Mouse (Mus musculus): ENCODE results near the gene Optc.

The Optc gene

DNA sequence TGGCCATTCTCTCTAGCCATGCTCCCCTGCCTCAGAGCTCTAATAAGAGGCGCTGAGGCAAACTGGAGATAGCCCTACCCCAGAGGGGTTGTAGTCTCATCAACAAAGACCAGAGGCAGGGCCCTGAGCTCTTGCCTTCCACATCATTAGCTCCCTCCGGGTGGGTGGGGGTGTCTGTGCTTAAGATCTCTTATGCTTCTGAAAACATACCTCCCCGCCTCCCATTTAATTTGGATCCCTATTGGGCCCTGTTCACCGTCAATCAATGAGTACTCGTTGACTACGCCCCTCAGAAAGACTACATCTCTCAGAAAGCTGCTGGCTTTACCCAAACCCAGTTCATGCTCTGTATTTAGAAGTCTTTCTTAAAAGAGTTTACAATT is 10.3 kb upstream of the Optc start:
- no peak for DNase-seq (ENCODE audit: low read depth)

DNA sequence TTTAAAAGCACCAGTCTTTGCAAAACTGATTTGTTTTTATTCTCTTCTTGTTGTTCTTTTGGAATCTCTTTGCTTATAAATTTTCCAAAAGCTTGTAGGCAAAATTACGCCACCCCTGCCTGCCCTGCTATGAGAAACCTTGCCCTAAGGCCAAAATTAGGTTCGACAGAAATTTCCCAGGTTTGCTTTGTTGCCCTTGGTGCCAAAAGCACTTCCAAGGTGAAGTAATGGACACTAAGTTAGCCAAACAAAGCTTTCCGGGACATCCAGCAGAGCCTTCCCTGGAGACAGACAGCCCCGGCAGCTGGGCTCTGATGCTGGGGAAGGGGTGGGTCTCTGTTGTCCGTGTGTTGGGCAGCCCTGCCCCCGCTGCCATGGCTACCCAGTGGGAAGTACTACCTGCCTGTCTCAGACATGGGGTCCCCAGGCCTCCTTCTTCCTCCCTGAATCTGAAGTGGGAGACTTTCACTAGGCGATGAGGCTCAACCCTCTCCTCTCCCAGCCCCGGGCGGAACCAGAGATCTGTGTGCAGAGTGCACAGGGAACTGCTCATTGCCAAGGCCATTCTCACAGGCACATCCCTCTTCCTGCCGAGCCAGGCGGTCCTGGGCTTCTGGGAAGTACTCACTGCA is 9.8 kb upstream of the Optc start:
- no peak for DNase-seq (ENCODE audit: low read depth)

DNA sequence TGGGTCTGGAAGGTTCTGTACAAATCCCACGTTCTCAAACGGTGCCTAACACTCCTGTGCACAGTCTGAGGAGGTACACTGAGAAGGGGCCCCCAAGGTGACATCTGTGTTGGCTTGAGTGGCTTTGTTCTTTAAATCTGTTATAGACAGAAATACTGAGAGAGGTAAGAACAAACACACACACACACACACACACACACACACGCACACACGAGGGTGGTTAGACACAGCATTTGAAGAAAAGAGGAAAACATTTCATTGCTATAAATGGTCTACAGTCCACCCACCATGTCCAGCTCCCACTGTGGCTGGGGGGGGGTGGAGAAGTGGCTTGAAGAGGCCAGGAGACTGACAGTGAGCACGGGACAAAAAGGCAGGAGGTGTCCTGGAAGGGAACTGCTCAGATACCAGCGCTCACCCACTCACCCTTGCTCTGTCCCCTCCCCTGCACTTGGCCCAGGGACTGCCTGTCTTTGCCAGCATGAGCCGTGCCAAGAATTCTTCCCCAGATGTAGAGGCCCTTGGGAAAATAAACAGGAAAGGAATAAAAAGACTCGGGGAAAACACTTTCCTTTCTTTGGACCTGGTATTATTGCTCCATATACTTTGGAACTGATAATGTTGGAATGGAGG is 8.0 kb upstream of the Optc start:
- no peak for DNase-seq (ENCODE audit: low read depth)

DNA sequence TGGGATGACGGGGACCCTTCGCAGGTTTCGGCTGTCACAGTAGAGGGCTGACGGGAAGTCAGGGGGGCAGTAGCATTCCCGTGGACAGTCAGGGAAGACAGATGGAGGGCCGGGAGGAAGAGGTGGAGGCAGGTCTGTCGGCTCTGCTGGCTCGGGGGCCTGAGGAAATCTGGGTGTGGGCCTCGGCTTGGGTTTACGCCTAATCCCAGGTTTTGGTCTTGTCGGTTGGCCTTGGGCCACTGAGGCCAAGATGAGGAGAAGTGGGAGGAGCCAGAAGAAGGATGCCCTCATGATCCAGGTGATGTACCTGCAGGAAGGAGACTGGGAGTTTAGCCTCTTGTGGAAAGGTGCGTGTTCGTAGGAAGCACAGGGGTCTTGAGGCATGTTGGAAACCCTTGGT is 7.3 kb upstream of the Optc start:
- DNase-seq (ENCODE audit: low read depth): no peak

DNA sequence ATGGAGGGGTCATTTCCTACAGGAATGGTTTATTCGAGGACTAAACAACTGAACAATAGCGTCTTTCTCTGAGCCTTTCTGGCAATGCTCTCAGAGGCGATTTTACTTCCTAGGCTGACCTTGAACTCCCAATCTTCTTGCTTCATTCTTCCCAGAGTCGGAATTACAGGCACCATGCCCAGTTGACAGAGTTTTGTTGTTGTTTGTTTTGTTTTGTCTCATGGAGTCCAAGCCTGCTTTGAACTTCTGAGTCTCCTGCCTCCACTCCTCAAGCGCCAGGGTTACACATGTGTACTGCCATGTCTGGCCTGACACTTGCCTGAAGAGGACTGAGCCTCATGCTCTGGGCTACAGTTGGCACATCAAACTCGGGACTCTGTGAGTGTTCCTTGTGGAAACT is 5.2 kb upstream of the Optc start:
- no peak for DNase-seq (ENCODE audit: low read depth)

DNA sequence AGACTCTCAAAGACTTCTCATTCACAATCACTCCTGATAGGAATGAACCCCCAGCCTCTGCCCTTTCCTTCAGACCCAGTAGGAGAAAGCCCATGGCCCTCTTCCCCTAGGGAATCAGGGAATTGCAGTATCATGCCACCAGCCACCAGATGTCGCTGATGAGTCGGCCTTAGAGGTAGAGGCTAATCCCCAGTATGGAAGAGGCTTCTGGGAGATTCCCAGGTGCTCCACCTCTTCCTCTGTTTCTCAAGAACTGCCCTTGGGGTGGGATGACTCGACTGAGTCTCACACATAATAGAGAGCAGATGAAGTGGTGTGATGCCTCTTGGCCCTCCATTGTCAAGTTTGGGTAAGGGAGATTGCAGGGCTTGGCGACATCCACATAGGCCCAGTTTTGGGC is 3.7 kb upstream of the Optc start:
- peak; percentile 73 for DNase-seq (ENCODE audit: low read depth)

DNA sequence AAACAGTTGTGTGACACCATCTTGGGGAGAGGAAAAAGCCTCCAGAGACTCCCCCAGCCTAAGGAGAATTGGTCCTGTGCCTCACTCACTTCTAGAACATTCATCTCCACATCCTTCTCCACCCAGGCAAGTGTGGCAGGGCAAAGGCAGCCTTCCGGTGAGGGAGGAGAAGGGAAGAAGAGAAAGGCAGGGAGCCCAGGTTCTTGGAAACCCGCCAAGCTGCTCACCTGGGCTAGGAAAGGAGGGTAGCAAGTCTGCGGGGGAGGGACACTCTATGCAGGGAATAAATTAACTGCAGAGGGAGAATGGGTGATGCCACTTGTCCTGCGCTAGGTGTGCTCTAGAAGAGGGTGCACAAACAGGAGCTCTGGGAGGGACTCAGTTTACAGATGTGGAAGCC is 3.2 kb upstream of the Optc start:
- DNase-seq (ENCODE audit: low read depth): no peak

DNA sequence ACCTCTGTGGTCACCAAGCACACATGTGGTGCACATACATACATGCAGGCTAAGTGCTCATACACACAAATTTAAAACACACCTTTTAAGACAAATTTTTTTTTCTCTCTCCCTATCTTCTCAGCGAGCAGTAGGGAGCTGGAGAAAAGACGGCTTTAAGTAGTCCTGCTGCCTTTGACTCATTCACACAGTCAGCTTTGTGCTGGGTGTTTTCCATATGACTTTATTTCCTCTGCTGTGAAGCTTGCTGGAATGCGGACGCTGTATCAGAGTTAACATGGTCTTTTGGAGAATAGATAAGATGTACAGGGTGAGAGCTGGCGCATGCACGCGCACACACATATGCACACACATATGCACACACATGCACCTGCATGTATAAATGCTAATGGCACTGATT is 2.3 kb upstream of the Optc start:
- no peak for DNase-seq (ENCODE audit: low read depth)

DNA sequence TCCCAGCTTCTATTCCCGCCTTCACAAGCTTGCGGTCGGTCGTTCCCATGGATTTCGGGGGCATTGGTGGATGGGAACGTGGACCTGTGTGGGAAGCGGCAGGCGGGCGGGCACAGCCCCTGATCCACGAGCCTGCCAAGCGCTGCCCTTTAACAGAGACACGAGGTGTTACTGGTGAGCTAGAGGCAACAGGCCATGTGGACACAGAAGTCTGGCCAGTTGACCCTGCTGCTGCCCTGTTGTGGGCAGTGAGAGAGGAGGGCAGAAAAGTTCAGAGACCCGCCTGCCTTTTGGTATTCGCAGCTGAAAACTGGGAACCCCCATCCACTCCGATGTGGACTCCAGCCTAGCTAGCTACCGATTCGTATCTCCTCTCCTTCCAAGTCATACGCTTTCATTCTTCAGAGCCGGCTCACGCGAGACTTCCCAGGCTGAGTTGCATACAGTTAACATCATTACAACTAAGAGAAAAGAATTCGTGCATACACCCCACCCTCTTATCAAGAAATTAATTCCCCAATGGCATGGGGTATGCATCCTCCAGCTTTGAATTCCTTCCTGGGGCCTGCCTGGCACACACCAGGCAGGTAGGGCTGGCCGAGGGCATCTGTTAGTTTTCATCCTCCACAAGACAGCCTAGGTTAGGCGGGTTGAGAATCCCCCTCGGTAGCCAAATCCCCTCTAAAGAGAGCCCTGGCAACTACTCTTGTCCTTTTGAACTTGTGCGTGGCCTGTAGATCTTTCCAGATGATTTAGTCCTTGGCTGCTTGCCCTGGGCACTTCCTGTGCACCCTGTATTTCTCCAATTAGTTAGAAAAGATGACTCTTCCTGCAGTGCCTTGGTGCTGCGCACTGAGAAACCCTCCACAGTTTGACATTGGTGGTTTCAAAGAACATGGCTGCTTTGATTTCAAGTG is 1.1 kb upstream of the Optc start:
- DNase-seq (ENCODE audit: low read depth): peak; percentile 51

DNA sequence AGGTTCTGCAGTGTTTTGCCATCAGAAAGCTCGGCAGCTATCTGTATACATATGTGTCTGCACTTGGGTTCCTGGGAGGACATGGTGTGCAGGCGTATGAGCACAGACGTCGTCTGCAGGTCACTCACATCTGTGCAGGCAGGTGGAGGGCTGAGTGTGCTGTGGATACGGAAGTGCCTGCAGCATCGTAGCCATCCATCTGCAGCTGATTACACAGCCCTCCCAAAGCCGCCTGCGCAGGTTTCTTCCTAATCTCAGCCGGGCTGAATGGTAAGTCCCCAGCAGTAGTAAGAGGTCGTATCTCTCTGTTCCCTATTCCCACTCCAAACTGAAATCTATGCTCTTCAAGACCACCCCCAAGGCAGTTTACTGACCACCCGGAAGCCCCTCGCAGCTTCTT is 1.4 kb downstream of the Optc start:
- no peak for DNase-seq (ENCODE audit: low read depth)

DNA sequence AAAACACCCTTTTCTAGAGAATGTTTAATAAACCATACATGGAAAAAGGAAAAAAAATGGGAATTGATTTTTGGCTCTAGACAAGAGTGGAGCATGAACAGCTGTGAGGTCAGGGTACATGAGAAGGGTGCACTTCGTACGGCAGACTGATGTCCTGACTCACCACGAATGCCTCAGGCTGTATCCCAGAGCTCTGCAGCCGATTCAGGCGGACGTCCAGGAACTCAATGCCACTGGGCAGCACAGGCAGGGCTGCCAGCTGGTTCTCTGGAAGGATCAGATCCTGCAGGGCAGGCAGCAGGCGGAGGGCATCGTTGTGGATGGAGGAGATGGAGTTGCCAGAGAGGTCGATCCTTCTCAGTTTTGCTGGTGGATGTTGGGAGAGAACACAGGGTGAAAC is 7.0 kb downstream of the Optc start:
- no peak for DNase-seq (ENCODE audit: low read depth)

DNA sequence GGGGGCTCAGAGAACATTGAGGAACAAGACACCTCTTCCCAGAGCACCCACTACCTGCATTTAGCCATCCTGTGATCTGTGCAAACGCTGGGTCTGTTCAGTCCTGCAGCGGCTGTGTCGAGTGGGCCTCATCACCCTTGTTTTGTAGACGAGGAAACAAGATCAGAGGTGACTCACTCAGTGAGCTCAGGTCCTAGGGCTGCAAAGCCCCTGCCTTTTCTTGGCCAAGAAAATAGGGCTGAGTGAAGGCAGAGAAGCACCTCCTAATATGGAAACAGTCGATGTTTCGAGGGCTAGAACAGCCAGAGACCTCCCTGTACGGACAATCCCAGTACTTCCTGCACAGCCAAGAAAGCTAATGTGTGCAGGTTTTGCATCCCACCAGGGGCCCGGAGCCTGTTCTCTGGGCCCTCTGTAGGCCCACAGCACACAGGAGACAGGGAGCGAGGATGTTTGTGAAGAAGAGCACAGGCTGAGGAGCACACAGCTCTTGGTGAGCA is 8.7 kb downstream of the Optc start:
- DNase-seq (ENCODE audit: low read depth): no peak

DNA sequence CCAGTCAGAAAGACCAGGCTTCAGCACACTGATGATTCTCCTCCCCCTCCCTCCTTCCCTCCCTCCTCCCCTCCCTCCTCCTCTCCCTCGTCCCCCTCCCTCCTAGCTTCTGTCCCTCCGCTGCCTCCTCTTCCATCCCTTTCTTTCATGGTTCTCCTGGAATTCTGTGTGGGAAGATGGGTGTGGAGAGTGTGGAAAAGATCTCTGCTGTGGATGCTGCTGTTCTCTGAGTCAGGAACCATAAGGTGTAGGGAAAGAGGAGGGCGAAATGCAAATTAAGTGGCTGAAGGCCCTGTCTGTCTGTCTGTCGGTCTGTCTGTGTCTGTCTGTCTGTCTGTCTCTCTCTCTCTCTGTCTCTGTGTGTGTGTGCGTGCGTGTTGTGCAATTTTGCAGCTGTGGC is 10.5 kb downstream of the Optc start:
- no peak for DNase-seq (ENCODE audit: low read depth)

DNA sequence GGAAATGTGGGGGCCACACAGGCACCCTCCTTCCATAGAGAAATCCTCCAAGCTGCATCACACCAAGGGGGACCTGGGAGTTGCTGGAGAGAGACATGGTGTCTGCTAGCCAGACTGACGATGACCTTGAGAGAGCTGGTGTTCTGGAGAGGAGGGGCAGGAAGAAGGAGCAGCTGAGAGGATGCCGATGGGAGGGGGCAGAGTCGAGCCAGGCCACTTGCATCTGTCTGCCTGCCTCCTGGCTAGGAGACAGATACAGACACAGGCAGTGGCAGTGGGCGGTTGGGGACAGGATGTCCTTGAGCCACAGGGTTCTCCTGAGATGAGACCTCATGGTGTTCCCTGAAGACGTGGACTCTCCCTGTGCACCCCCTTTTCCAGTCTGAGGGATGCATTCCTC is 16.3 kb downstream of the Optc start:
- DNase-seq (ENCODE audit: low read depth): no peak

DNA sequence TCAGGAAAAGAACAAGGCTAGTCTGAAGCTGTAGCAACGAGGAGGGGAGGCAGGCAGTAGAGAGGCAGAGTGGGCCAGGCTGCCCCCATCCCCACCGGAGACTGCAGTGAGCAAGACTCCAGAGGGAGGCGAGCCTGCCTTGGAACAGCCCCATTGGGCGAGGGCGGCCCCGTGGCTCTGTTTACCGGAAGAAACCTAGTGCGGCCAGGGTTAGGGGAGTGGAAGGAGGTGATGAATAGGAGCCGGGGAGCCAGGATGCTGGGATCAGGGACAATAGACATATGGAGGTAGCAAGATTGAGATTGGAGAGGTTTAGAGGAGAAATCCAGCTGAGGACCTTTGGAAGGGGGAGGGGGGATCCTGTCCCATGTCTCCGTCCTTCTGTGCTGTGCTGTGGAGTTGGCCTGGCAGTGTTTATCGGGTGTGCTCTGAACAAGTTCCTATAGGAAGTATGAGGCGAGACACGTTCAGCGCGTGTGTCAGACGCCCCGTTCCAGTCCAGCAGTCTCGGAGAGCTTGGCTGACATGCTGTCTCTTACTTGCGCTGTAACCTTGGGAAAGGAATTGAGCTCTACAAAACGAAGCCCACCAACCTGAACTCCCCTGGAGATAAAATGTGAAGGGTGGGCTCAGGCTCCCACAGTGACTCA is 17.7 kb downstream of the Optc start:
- DNase-seq (ENCODE audit: low read depth): no peak

DNA sequence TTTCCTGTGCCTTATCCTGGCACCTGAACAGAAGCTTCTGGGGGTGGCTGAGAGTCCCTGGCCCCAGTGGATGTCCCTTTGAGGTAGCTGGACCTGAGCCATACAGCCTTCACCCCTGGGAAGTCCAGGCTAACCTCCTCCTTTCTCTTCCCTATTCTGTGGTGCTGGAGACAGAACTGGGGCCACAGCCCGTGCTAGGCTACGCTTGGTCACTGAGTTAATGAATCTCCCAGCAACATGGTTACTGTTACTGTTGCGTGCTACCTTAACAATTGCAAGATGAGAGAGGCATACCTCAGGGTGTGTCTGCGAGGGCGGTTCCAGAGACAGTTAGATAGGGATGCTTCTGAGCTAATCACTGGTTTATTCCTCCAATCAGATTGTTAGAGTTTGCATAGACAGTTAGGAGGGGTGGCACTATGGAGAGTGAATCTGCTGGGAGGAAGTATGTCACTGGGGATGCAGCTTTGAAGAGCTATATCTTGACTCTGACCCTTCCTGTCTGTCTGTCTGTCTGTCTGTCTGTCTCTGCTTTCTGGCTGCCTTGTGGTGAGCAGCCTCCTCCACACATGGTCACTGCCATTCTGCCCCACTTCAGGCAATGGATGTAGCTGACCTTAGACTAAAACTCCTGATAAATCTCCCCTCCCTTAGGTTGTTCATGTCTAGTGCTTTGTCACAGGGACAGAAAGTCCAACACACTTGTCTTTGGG is 20.1 kb downstream of the Optc start:
- no peak for DNase-seq (ENCODE audit: low read depth)

DNA sequence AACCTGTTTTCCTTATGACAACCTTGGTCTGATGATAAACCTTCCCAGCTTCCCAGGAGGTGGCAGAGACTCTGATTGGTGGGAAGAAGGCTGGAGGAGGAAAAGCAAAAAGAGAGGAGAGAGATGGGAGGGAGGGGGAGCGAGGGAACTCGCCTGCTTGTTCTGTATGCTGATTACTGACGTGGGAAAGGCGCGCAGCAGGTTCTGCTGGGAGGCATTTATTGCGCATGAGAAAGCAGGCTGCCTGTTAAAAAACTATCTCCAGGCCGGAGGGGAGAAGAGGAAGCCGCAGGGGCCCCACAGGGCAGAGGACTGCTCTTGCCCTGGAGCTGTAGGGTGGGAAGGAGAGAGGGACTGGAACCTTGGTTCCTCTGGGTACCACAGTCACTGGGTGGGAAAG is 20.8 kb downstream of the Optc start:
- no peak for DNase-seq (ENCODE audit: low read depth)

DNA sequence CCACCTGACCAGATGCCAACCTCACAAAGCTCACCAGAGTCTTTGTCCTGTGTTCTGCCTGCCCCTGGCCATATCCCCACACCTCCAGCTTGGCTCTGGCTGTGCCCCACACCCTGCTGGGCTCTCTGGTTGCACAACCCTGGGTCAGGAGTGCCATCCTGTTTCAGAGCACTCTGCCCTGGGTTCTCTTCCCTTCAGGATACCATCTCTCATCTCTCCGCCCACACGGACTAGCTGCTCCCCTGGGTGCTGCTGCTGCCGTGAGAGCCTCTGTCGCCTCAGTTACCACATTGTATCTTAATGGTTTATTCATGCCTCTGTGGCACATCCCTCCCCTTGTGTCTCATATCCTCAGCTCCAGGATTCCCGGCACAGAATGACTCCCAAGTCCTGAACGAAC is 21.4 kb downstream of the Optc start:
- no peak for DNase-seq (ENCODE audit: low read depth)

DNA sequence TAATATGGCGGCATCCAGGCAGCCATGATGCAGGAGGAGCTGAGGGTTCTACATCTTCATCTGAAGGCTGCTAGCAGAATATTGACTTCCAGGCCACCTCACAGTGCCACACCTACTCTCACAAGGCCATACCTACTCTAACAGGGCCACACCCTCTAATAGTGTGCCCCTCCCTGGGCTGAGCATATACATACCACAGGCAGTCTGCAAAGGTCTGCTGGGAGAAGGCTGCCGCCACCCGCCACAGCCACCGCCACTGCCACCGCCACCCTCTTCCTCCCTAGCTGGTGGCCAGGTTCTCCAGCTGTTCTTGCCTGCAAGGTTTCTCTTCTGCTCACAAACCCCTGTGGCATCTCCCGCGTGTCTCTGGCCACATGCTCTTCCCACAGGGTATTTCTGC is 22.0 kb downstream of the Optc start:
- DNase-seq (ENCODE audit: low read depth): no peak

DNA sequence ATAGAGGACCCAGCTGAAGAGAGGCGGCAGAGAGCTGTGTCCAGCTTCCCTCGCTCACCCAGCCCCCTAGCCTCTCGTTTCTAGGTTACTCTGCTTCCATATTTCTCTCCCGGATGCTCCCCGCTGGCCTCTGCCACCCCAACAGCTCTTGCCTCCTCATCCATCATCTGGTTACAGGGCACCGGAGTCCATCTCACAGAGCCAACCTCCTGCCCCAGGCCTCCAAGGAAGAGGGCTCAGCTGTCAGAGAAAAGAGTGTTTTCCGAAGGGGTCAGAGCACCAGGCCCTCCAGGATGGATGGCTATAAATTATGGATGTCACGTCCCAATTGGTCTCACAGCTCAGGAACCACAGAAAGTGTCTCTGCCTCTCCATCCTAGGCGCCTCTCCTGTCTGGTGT is 23.1 kb downstream of the Optc start:
- no peak for DNase-seq (ENCODE audit: low read depth)

DNA sequence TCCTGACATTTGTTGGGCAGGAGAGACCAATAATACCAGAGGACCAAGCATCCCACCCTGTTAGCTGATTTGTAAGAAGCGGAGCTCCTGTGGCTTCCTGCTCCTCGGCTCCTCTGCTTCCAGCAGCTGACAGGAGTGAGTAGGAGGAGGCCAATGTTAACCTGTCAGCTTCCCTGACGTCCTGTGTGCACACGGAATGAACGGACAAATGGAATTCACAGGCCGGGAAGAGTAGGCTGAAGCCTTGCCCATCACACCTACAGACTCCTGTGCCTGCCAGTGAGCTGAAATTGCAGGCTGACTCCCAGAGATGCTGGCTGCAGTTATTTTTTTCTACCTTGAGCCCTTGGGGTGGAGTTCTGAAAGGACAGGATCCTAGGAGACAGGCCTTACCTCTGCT is 23.7 kb downstream of the Optc start:
- no peak for DNase-seq (ENCODE audit: low read depth)

Measured in induced T-regulatory cell, adult 2 months (primary cell).